Mouse (Mus musculus): ENCODE results near the gene Wfikkn1.

DNA sequence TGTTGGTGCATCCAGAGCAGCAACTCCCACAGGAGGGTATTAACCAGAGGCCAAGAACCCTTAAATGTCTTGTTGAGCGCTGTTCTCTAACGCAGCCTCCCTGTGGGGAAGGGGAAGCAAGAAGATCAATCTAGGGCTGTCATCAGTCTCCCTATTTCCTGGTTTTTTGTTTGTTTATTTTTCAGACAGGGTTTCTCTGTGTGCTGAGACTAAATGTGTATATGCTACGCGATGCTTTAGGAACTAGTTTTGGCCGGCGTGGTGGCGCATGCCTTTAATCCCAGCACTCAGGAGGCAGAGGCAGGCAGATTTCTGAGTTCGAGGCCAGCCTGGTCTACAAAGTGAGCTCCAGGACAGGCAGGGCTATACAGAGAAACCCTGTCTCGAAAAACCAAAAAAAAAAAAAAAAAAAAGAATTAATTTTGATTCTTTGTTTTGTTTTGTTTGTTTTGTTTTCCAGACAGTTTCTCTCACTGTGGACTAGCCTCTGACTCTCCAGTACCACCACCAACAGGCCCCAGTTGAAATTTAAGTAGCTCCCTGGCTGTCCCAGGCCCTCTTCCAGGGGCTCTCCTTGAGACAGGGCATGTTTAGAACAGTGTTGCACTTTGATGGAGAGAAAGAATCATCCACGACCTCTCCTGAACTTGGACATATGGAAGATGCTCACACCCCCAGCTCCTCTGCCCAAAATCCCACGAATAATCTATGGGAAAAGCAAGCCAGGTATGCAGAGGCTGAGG, 7.1 kb downstream of the Wfikkn1 start:
- no peak for TF ChIP-seq CTCF (IDR thresholded peaks at IDR 0.05; ENCODE audit: borderline replicate concordance, control insufficient read depth, extremely low read depth, insufficient read depth, low read length, poor library complexity)
- TF ChIP-seq POLR2A (IDR thresholded peaks at IDR 0.05; ENCODE audit: control insufficient read depth, extremely low read depth, insufficient read depth, low read length, poor library complexity), result no peak
